Mouse (Mus musculus) liver, embryonic 14.5 days (tissue): Measurements from ENCODE around the gene Mea1. TPM values are rescaled to one million over a fixed set of nuclear protein-coding genes. Genes with fewer than 3 reads are reported as not detected.

Source experiments
- ATAC-seq: fragments of 200-750 bp; cut with Nextera tagmentation; 2 replicates; pipeline ENCODE4 v1.8.0; 2017; ENCODE audit warnings: moderate number of reproducible peaks, mild to moderate bottlenecking, moderate library complexity; ENCODE audit not compliant: insufficient read depth
- DNase-seq, 3 experiments: peaks; one replicate each; pipeline ENCODE4 v3.0.0-alpha.2; 2012 to 2013; ENCODE audit warnings: low read depth in 3 of 3, low spot score in 3 of 3
- H3K27ac ChIP-seq: fragments of 300-500 bp; sonication (generic); 2 replicates; pipeline ENCODE4 v1.5.1; 2014; ENCODE audit warnings: moderate library complexity, mild to moderate bottlenecking, control low read depth, inconsistent platforms
- H3K27me3 ChIP-seq: fragments of 300-500 bp; sonication (generic); 2 replicates; pipeline ENCODE4 v1.6.1; 2014; ENCODE audit warnings: mild to moderate bottlenecking, low read length, moderate library complexity; ENCODE audit not compliant: control insufficient read depth, insufficient read depth
- H3K36me3 ChIP-seq: fragments of 300-500 bp; sonication (generic); replicated peaks from 2 replicates; pipeline ENCODE4 v1.6.1; 2014; ENCODE audit warnings: low read depth; ENCODE audit not compliant: control insufficient read depth, insufficient read depth
- H3K4me1 ChIP-seq, 2 experiments: fragments of 200-500 bp in 1 of 2; fragments of 300-500 bp in 1 of 2; sonication (generic) in 1 of 2; replicated peaks; 2 replicates each; pipeline ENCODE4 v1.6.1; 2012 to 2014; ENCODE audit warnings: antibody characterized with exemption in 1 of 2, inconsistent platforms in 1 of 2, low read length in 1 of 2; ENCODE audit not compliant: control insufficient read depth in 2 of 2, insufficient read depth in 2 of 2
- H3K4me2 ChIP-seq: fragments of 300-500 bp; sonication (generic); 2 replicates; pipeline ENCODE4 v1.6.1; 2014; ENCODE audit warnings: low read depth, mild to moderate bottlenecking, control low read depth, moderate library complexity
- H3K4me3 ChIP-seq, 2 experiments: fragments of 200-500 bp in 1 of 2; fragments of 300-500 bp in 1 of 2; sonication (generic) in 1 of 2; 2 replicates each; pipeline ENCODE4 v1.5.1; 2012 to 2014; ENCODE audit warnings: low read depth in 2 of 2, low read length in 2 of 2, mild to moderate bottlenecking in 2 of 2, control low read depth in 1 of 2, inconsistent platforms in 1 of 2, moderate library complexity in 1 of 2; ENCODE audit not compliant: insufficient read depth in 1 of 2
- H3K9ac ChIP-seq: fragments of 300-500 bp; sonication (generic); replicated peaks from 2 replicates; pipeline ENCODE4 v1.6.1; 2014; ENCODE audit warnings: mild to moderate bottlenecking, control low read depth, moderate library complexity
- H3K9me3 ChIP-seq: fragments of 300-500 bp; sonication (generic); 2 replicates; pipeline ENCODE4 v1.6.1; 2016; ENCODE audit warnings: low read length, mixed read lengths; ENCODE audit not compliant: control insufficient read depth
- CTCF ChIP-seq: IDR thresholded peaks from 2 replicates; pipeline ENCODE4 v1.5.1; 2016; ENCODE audit warnings: antibody characterized with exemption, low read depth, control low read depth
- EP300 ChIP-seq: IDR thresholded peaks from 2 replicates; pipeline ENCODE4 v1.6.1; 2016; ENCODE audit warnings: antibody characterized with exemption, low read depth
- WGBS: fragments of 180-500 bp; shearing (Covaris S2); extraction: QIAGEN DNeasy Blood & Tissue Kit; methylation state at CpG from one replicate; pipeline ENCODE4 v1.1.7; 2014; ENCODE audit not compliant: insufficient replicate concordance; 5-methylcytosine and 5-hydroxymethylcytosine counted together
- polyA plus RNA-seq, 2 experiments: library from polyadenylated mRNA; depleted of rRNA in 1 of 2; stranded (reverse) in 1 of 2; unstranded in 1 of 2; fragments of >200 nt; fragmentation: Nextera tagmentation in 1 of 2; extraction: Ambion mirVana in 1 of 2; gene quantifications; 2 replicates each; pipeline versions ENCODE4 v1.2.1 to v1.2.3; 2012 to 2014

Gene Mea1
- polyA plus RNA-seq, 2 experiments: 34.4 to 62.4 TPM

- Histone ChIP-seq H3K4me3 (no peak overlapping the region), H3K27me3 (no peaks in the 10 kb centered on the region), H3K9me3 (no peaks in the 10 kb centered on the region), H3K4me1 (peaks cover 22 to 33% of the 10 kb centered on the region in 2 experiments), H3K9ac (no peak overlapping the region), H3K27ac (no peak overlapping the region), H3K36me3 (no peaks in the 10 kb centered on the region; the same call in 1 of the 2 replicates), H3K4me2 (no peak overlapping the region)
- DNase-seq: no peak
- WGBS: 87% methylated on average over 9 of the region's 9 CpGs
- ATAC-seq: no peak
- TF ChIP-seq CTCF (no peak), EP300 (no peak)
These were observed 30.2 kb upstream of the Mea1 start for GRCm38 (mm10) chr17:46648436-46648835.

GRCm38 (mm10) chr17:46649811-46650210, 28.8 kb upstream of the Mea1 start:
- TF ChIP-seq CTCF: no peak
- no peak for TF ChIP-seq EP300
- WGBS: 28% methylated on average over 15 of the region's 15 CpGs
- H3K27ac ChIP-seq: peak overlapping the region; percentile 23
- no peaks in the 10 kb centered on the region for H3K9me3 ChIP-seq
- H3K27me3 ChIP-seq: no peaks in the 10 kb centered on the region
- H3K4me2 ChIP-seq: peak overlapping the region; percentile 90
- no peak for DNase-seq
- peak overlapping the region; percentile 55 to 63 for H3K4me3 ChIP-seq
- no peaks in the 10 kb centered on the region; the same call in none of the 2 replicates for H3K36me3 ChIP-seq
- ATAC-seq: no peak
- peaks cover 22 to 31% of the 10 kb centered on the region in 2 experiments for H3K4me1 ChIP-seq
- peak overlapping the region; percentile 62 for H3K9ac ChIP-seq

GRCm38 (mm10) chr17:46650232-46651031, 28.2 kb upstream of the Mea1 start, which contains the start of gene Cul7:
TSS of gene Cul7 (plus strand) at chr17:46650337.
- no peaks in the 10 kb centered on the region for H3K9me3 ChIP-seq
- H3K36me3 ChIP-seq: no peaks in the 10 kb centered on the region; the same call in none of the 2 replicates
- DNase-seq (peak; percentile 71 to 77 (median 75)), ATAC-seq (peak; percentile 79)
- TF ChIP-seq CTCF: no peak
- no peak for TF ChIP-seq EP300
- peak within 1 kb of the TSS; percentile 23 for H3K27ac ChIP-seq
- peak within 1 kb of the TSS; percentile 90 for H3K4me2 ChIP-seq
- H3K9ac ChIP-seq: peak within 1 kb of the TSS; percentile 62
- no peaks in the 10 kb centered on the region for H3K27me3 ChIP-seq
- H3K4me3 ChIP-seq: peak within 1 kb of the TSS; percentile 55 to 63
- peaks cover 17 to 26% of the 10 kb centered on the region in 2 experiments for H3K4me1 ChIP-seq
- WGBS: under 1% methylated on average over 58 of the region's 58 CpGs

GRCm38 (mm10) chr17:46651292-46651691, 27.3 kb upstream of the Mea1 start:
- H3K27me3 ChIP-seq: no peaks in the 10 kb centered on the region
- H3K9me3 ChIP-seq: no peaks in the 10 kb centered on the region
- peak overlapping the region; percentile 90 for H3K4me2 ChIP-seq
- H3K9ac ChIP-seq: peak overlapping the region; percentile 62
- WGBS: 71% methylated on average over 17 of the region's 17 CpGs
- ATAC-seq (no peak), DNase-seq (no peak)
- no peak overlapping the region; the same call in 1 of the 2 replicates for H3K27ac ChIP-seq
- peaks cover 17 to 26% of the 10 kb centered on the region in 2 experiments for H3K4me1 ChIP-seq
- H3K36me3 ChIP-seq: no peaks in the 10 kb centered on the region; the same call in none of the 2 replicates
- H3K4me3 ChIP-seq: peak overlapping the region; percentile 55 to 63
- TF ChIP-seq EP300 (no peak), CTCF (no peak)

- H3K36me3 ChIP-seq: no peaks in the 10 kb centered on the region; the same call in none of the 2 replicates
- H3K4me1 ChIP-seq: peaks cover 13 to 22% of the 10 kb centered on the region in 2 experiments
These were observed 26.6 kb upstream of the Mea1 start for GRCm38 (mm10) chr17:46651755-46652547.

More at GRCm38 (mm10) chr17:46651755-46652547, 26.6 kb upstream of the Mea1 start:
- no peak overlapping the region for H3K27ac ChIP-seq
- ATAC-seq (no peak), DNase-seq (no peak)
- TF ChIP-seq EP300: no peak
- no peak for TF ChIP-seq CTCF
- H3K9ac ChIP-seq: no peak overlapping the region
- H3K4me2 ChIP-seq: peak overlapping the region; percentile 90
- no peaks in the 10 kb centered on the region for H3K27me3 ChIP-seq
- WGBS: 74% methylated on average over 20 of the region's 20 CpGs
- no peaks in the 10 kb centered on the region for H3K9me3 ChIP-seq
- H3K4me3 ChIP-seq: no peak overlapping the region
